Mouse (Mus musculus) retina, postnatal 1 day (tissue): ENCODE data around the gene Btbd9.
A peak's percentile ranks its signal among the peaks of the same experiment; 100 is the strongest.

Experiments
- DNase-seq: peaks from one replicate; pipeline ENCODE4 v3.0.0-alpha.2; 2012

Btbd9 gene

GRCm38 (mm10) chr17:30445805-30446441 is 130.4 kb downstream of the Btbd9 start:
- DNase-seq, result no peak

GRCm38 (mm10) chr17:30439702-30440101 is 136.6 kb downstream of the Btbd9 start:
- no peak for DNase-seq

- no peak for DNase-seq
Measured at GRCm38 (mm10) chr17:30438786-30439185, 137.5 kb downstream of the Btbd9 start.

- no peak for DNase-seq
Measured at GRCm38 (mm10) chr17:30436021-30436461, 140.2 kb downstream of the Btbd9 start.

GRCm38 (mm10) chr17:30435478-30435877 is 140.8 kb downstream of the Btbd9 start:
- no peak for DNase-seq

GRCm38 (mm10) chr17:30432094-30432493 is 144.2 kb downstream of the Btbd9 start:
- no peak for DNase-seq

GRCm38 (mm10) chr17:30430961-30431640 is 145.2 kb downstream of the Btbd9 start:
- DNase-seq, result peak; percentile 51

- no peak for DNase-seq
Measured at GRCm38 (mm10) chr17:30428661-30429060, 147.6 kb downstream of the Btbd9 start.

GRCm38 (mm10) chr17:30423256-30423852 is 152.9 kb downstream of the Btbd9 start:
- DNase-seq, result no peak

- no peak for DNase-seq
Measured at GRCm38 (mm10) chr17:30422278-30422677, 154.0 kb downstream of the Btbd9 start.

GRCm38 (mm10) chr17:30421256-30421655 is 155.0 kb downstream of the Btbd9 start:
- no peak for DNase-seq

GRCm38 (mm10) chr17:30419494-30419893 is 156.8 kb downstream of the Btbd9 start:
- DNase-seq, result no peak

- DNase-seq, result no peak
Measured at GRCm38 (mm10) chr17:30418510-30418909, 157.8 kb downstream of the Btbd9 start.

GRCm38 (mm10) chr17:30417106-30417505 is 159.2 kb downstream of the Btbd9 start:
- no peak for DNase-seq

GRCm38 (mm10) chr17:30415693-30416092 is 160.6 kb downstream of the Btbd9 start:
- DNase-seq, result no peak

GRCm38 (mm10) chr17:30412991-30413390 is 163.3 kb downstream of the Btbd9 start:
- no peak for DNase-seq

- DNase-seq, result no peak
Measured at GRCm38 (mm10) chr17:30406002-30406401, 170.3 kb downstream of the Btbd9 start.

GRCm38 (mm10) chr17:30402871-30403270 is 173.4 kb downstream of the Btbd9 start:
- DNase-seq, result no peak

- DNase-seq, result no peak
Measured at GRCm38 (mm10) chr17:30395261-30395660, 181.0 kb downstream of the Btbd9 start.

GRCm38 (mm10) chr17:30392031-30392430 is 184.3 kb downstream of the Btbd9 start:
- DNase-seq, result peak; percentile 27

GRCm38 (mm10) chr17:30391220-30391619 is 185.1 kb downstream of the Btbd9 start:
- DNase-seq, result no peak

GRCm38 (mm10) chr17:30389686-30390085 is 186.6 kb downstream of the Btbd9 start:
- peak; percentile 40 for DNase-seq

- no peak for DNase-seq
Measured at GRCm38 (mm10) chr17:30388817-30389216, 187.5 kb downstream of the Btbd9 start.

- DNase-seq, result no peak
Measured at GRCm38 (mm10) chr17:30388391-30388790, 187.9 kb downstream of the Btbd9 start.
